Mouse (Mus musculus) MEL (cell line): ENCODE measurements around the gene Actr10. TPM values are rescaled to one million over a fixed set of nuclear protein-coding genes. Genes with fewer than 3 reads are reported as not detected.

Experiments used
- DNase-seq: peaks from one replicate; pipeline ENCODE4 v3.0.0; 2011; ENCODE audit warnings: low read depth, low spot score
- H3K27ac ChIP-seq: 2 replicates; pipeline ENCODE4 v1.5.1; 2012; ENCODE audit warnings: low read depth, mild to moderate bottlenecking, control low read depth, low read length, moderate library complexity; ENCODE audit not compliant: control insufficient read depth
- H3K27me3 ChIP-seq, 2 experiments: fragments of 150-350 bp in 1 of 2; sonication (generic) in 1 of 2; 2 replicates each; pipeline ENCODE4 v1.6.1; 2012; ENCODE audit warnings: low read length in 2 of 2, mild to moderate bottlenecking in 2 of 2, improper control_type of control experiment in 1 of 2, moderate library complexity in 1 of 2; ENCODE audit not compliant: insufficient read depth in 2 of 2, control insufficient read depth in 1 of 2
- H3K36me3 ChIP-seq, 2 experiments: 2 replicates each; pipeline ENCODE4 v1.6.1; 2012 to 2014; ENCODE audit warnings: low read length in 2 of 2, improper control_type of control experiment in 1 of 2, inconsistent platforms in 1 of 2, mild to moderate bottlenecking in 1 of 2; ENCODE audit not compliant: insufficient read depth in 2 of 2, control insufficient read depth in 1 of 2
- H3K4me1 ChIP-seq, 2 experiments: fragments of 150-350 bp in 1 of 2; sonication (generic) in 1 of 2; 2 replicates each; pipeline ENCODE4 v1.6.1; 2012; ENCODE audit warnings: low read length in 2 of 2, improper control_type of control experiment in 1 of 2, mild to moderate bottlenecking in 1 of 2; ENCODE audit not compliant: insufficient read depth in 2 of 2, control insufficient read depth in 1 of 2
- H3K4me3 ChIP-seq, 2 experiments: fragments of 150-350 bp in 1 of 2; sonication (generic) in 1 of 2; 2 replicates each; pipeline ENCODE4 v1.5.1; 2012; ENCODE audit warnings: low read depth in 2 of 2, low read length in 2 of 2, mild to moderate bottlenecking in 2 of 2, moderate library complexity in 2 of 2, control low read depth in 1 of 2, improper control_type of control experiment in 1 of 2; ENCODE audit not compliant: control insufficient read depth in 1 of 2, insufficient read depth in 1 of 2
- H3K79me2 ChIP-seq: 2 replicates; pipeline ENCODE4 v1.6.1; 2012; ENCODE audit warnings: mild to moderate bottlenecking, low read length, moderate library complexity; ENCODE audit not compliant: control insufficient read depth, poor library complexity, insufficient read depth
- H3K9ac ChIP-seq: 2 replicates; pipeline ENCODE4 v1.6.1; 2012; ENCODE audit warnings: low read depth, mild to moderate bottlenecking, control low read depth, low read length, moderate library complexity; ENCODE audit not compliant: control insufficient read depth, poor library complexity, severe bottlenecking
- H3K9me3 ChIP-seq: fragments of 150-350 bp; sonication (generic); replicated peaks from 2 replicates; pipeline ENCODE4 v1.6.1; 2012; ENCODE audit warnings: mild to moderate bottlenecking, low read length, improper control_type of control experiment, moderate library complexity; ENCODE audit not compliant: insufficient read depth
- BHLHE40 ChIP-seq: IDR thresholded peaks from 2 replicates; pipeline ENCODE4 v1.6.1; 2012; ENCODE audit warnings: low read depth, mild to moderate bottlenecking, inconsistent platforms, low read length, improper control_type of control experiment, borderline replicate concordance
- CHD2 ChIP-seq: IDR thresholded peaks from 2 replicates; pipeline ENCODE4 v1.6.1; 2011; ENCODE audit warnings: low read length, improper control_type of control experiment
- CTCF ChIP-seq, 3 experiments: IDR thresholded peaks in 2 of 3; conservative IDR thresholded peaks in 1 of 3; 2 replicates each; pipeline ENCODE4 v1.5.1; 2011 to 2012; ENCODE audit warnings: low read length in 3 of 3, low read depth in 2 of 3, mild to moderate bottlenecking in 2 of 3, improper control_type of control experiment in 1 of 3, inconsistent platforms in 1 of 3, mixed read lengths in 1 of 3, moderate library complexity in 1 of 3; ENCODE audit not compliant: control insufficient read depth in 1 of 3, insufficient read depth in 1 of 3, poor library complexity in 1 of 3, severe bottlenecking in 1 of 3
- E2F4 ChIP-seq: IDR thresholded peaks from 2 replicates; pipeline ENCODE4 v1.6.1; 2011; ENCODE audit warnings: low read depth, low read length, improper control_type of control experiment, borderline replicate concordance
- EP300 ChIP-seq, 2 experiments: IDR thresholded peaks; 2 replicates each; pipeline ENCODE4 v1.6.1; 2011; ENCODE audit warnings: improper control_type of control experiment in 2 of 2, low read length in 2 of 2, low read depth in 1 of 2, mild to moderate bottlenecking in 1 of 2
- ETS1 ChIP-seq: IDR thresholded peaks from 2 replicates; pipeline ENCODE4 v1.6.1; 2012; ENCODE audit warnings: low read depth, mild to moderate bottlenecking, inconsistent platforms, low read length, improper control_type of control experiment, moderate library complexity
- GABPA ChIP-seq: IDR thresholded peaks from 2 replicates; pipeline ENCODE4 v1.6.1; 2012; ENCODE audit warnings: low read depth, mild to moderate bottlenecking, inconsistent platforms, low read length, improper control_type of control experiment, moderate library complexity
- GATA1 ChIP-seq: IDR thresholded peaks from 2 replicates; pipeline ENCODE4 v1.6.1; 2011; ENCODE audit warnings: low read depth, low read length, improper control_type of control experiment
- JUND ChIP-seq: IDR thresholded peaks from 2 replicates; pipeline ENCODE4 v1.6.1; 2011; ENCODE audit warnings: low read depth, mild to moderate bottlenecking, improper control_type of control experiment, low read length
- MAFK ChIP-seq: IDR thresholded peaks from 2 replicates; pipeline ENCODE4 v1.6.1; 2011; ENCODE audit warnings: low read depth, mild to moderate bottlenecking, low read length, improper control_type of control experiment, borderline replicate concordance
- MAX ChIP-seq: IDR thresholded peaks from 2 replicates; pipeline ENCODE4 v1.6.1; 2011; ENCODE audit warnings: low read length, improper control_type of control experiment
- MAZ ChIP-seq: IDR thresholded peaks from 2 replicates; pipeline ENCODE4 v1.6.1; 2012; ENCODE audit warnings: low read depth, mild to moderate bottlenecking, inconsistent platforms, low read length, improper control_type of control experiment
- MEF2A ChIP-seq: IDR thresholded peaks from 2 replicates; pipeline ENCODE4 v1.6.1; 2014; ENCODE audit warnings: low read depth, mild to moderate bottlenecking, inconsistent platforms, low read length, improper control_type of control experiment; ENCODE audit not compliant: poor library complexity, insufficient replicate concordance, severe bottlenecking; ENCODE audit errors: extremely low read depth
- MXI1 ChIP-seq: IDR thresholded peaks from 2 replicates; pipeline ENCODE4 v1.6.1; 2011; ENCODE audit warnings: mild to moderate bottlenecking, low read depth, low read length, improper control_type of control experiment
- MYB ChIP-seq: IDR thresholded peaks from 2 replicates; pipeline ENCODE4 v1.6.1; 2011; ENCODE audit warnings: mild to moderate bottlenecking, low read depth, low read length, improper control_type of control experiment
- NELFE ChIP-seq: IDR thresholded peaks from 2 replicates; pipeline ENCODE4 v1.6.1; 2011; ENCODE audit warnings: low read depth, low read length, improper control_type of control experiment
- NRF1 ChIP-seq: IDR thresholded peaks from 2 replicates; pipeline ENCODE4 v1.6.1; 2014; ENCODE audit warnings: low read depth, mild to moderate bottlenecking, inconsistent platforms, low read length, improper control_type of control experiment, moderate library complexity; ENCODE audit not compliant: poor library complexity, insufficient read depth, severe bottlenecking
- POLR2A ChIP-seq, 2 experiments: IDR thresholded peaks; 2 replicates each; pipeline ENCODE4 v1.6.1; 2011 to 2012; ENCODE audit warnings: low read length in 2 of 2, mild to moderate bottlenecking in 2 of 2, control low read depth in 1 of 2, improper control_type of control experiment in 1 of 2, low read depth in 1 of 2, moderate library complexity in 1 of 2; ENCODE audit not compliant: control insufficient read depth in 1 of 2, insufficient read depth in 1 of 2, poor library complexity in 1 of 2
- POLR2AphosphoS2 ChIP-seq: IDR thresholded peaks from 2 replicates; pipeline ENCODE4 v1.6.1; 2011; ENCODE audit warnings: low read length, improper control_type of control experiment
- POLR2AphosphoS5 ChIP-seq: IDR thresholded peaks from 2 replicates; pipeline ENCODE4 v1.6.1; 2012; ENCODE audit warnings: low read depth, borderline replicate concordance, mild to moderate bottlenecking, inconsistent platforms, low read length, moderate library complexity, mixed read lengths
- RAD21 ChIP-seq: IDR thresholded peaks from 2 replicates; pipeline ENCODE4 v1.6.1; 2011; ENCODE audit warnings: mild to moderate bottlenecking, low read depth, low read length, improper control_type of control experiment
- RCOR1 ChIP-seq: IDR thresholded peaks from 2 replicates; pipeline ENCODE4 v1.6.1; 2012; ENCODE audit warnings: low read depth, mild to moderate bottlenecking, inconsistent platforms, low read length, improper control_type of control experiment
- SIN3A ChIP-seq: IDR thresholded peaks from 2 replicates; pipeline ENCODE4 v1.6.1; 2012; ENCODE audit warnings: low read length, improper control_type of control experiment, inconsistent platforms
- TAL1 ChIP-seq: IDR thresholded peaks from 2 replicates; pipeline ENCODE4 v1.6.1; 2012; ENCODE audit warnings: mild to moderate bottlenecking, inconsistent platforms, low read length, moderate library complexity, mixed read lengths
- TBP ChIP-seq: IDR thresholded peaks from 2 replicates; pipeline ENCODE4 v1.8.0; 2011; ENCODE audit warnings: low read depth, low read length, improper control_type of control experiment
- TCF12 ChIP-seq: IDR thresholded peaks from 2 replicates; pipeline ENCODE4 v1.6.1; 2014; ENCODE audit warnings: low read depth, mild to moderate bottlenecking, inconsistent platforms, low read length, improper control_type of control experiment, moderate library complexity
- UBTF ChIP-seq: IDR thresholded peaks from 2 replicates; pipeline ENCODE4 v1.6.1; 2012; ENCODE audit warnings: low read depth, mild to moderate bottlenecking, inconsistent platforms, low read length, improper control_type of control experiment, moderate library complexity, borderline replicate concordance; ENCODE audit not compliant: insufficient read depth
- USF1 ChIP-seq: IDR thresholded peaks from 2 replicates; pipeline ENCODE4 v1.6.1; 2014; ENCODE audit warnings: low read depth, mild to moderate bottlenecking, inconsistent platforms, low read length, improper control_type of control experiment, moderate library complexity
- USF2 ChIP-seq, 2 experiments: IDR thresholded peaks; 2 replicates each; pipeline ENCODE4 v1.6.1; 2011 to 2012; ENCODE audit warnings: improper control_type of control experiment in 2 of 2, low read length in 2 of 2, borderline replicate concordance in 1 of 2, inconsistent platforms in 1 of 2, low read depth in 1 of 2, mild to moderate bottlenecking in 1 of 2; ENCODE audit not compliant: insufficient read depth in 1 of 2
- ZC3H11A ChIP-seq: IDR thresholded peaks from 2 replicates; pipeline ENCODE4 v1.6.1; 2012; ENCODE audit warnings: low read depth, mild to moderate bottlenecking, inconsistent platforms, low read length, improper control_type of control experiment
- ZKSCAN1 ChIP-seq: IDR thresholded peaks from 2 replicates; pipeline ENCODE4 v1.6.1; 2012; ENCODE audit warnings: low read depth, mild to moderate bottlenecking, inconsistent platforms, low read length, improper control_type of control experiment, moderate library complexity
- ZMIZ1 ChIP-seq: IDR thresholded peaks from 2 replicates; pipeline ENCODE4 v1.6.1; 2012; ENCODE audit warnings: low read depth, mild to moderate bottlenecking, inconsistent platforms, low read length, improper control_type of control experiment, moderate library complexity
- ZNF384 ChIP-seq: IDR thresholded peaks from 2 replicates; pipeline ENCODE4 v1.6.1; 2012; ENCODE audit warnings: low read depth, mild to moderate bottlenecking, inconsistent platforms, low read length, improper control_type of control experiment
- polyA plus RNA-seq, 2 experiments: library from polyadenylated mRNA; stranded (reverse) in 1 of 2; unstranded in 1 of 2; fragments of >175 nt in 1 of 2; fragments of >200 nt in 1 of 2; gene quantifications; 2 replicates each; pipeline versions ENCODE4 v1.2.1 to v1.2.4; 2012; ENCODE audit warnings: low replicate concordance in 2 of 2, low read depth in 1 of 2; ENCODE audit not compliant: insufficient read length in 2 of 2, insufficient read depth in 1 of 2, missing spikeins in 1 of 2
- total RNA-seq: library from RNA; depleted of rRNA; stranded (reverse); fragments of 300-350 nt; gene quantifications from 2 replicates; pipeline ENCODE4 v1.2.3, GENCODE M21; 2012

Gene Actr10
- total and polyA plus RNA-seq, 3 experiments = 78.7 to 109 TPM; not detected in 1

- TF ChIP-seq ETS1 = no peak; the same call in 1 of the 2 replicates
- no peak for TF ChIP-seq GATA1
- no peak for TF ChIP-seq ZNF384
Measured at GRCm38 (mm10) chr12:70968141-70968790, 30.6 kb downstream of the Actr10 start (continued).

DNA sequence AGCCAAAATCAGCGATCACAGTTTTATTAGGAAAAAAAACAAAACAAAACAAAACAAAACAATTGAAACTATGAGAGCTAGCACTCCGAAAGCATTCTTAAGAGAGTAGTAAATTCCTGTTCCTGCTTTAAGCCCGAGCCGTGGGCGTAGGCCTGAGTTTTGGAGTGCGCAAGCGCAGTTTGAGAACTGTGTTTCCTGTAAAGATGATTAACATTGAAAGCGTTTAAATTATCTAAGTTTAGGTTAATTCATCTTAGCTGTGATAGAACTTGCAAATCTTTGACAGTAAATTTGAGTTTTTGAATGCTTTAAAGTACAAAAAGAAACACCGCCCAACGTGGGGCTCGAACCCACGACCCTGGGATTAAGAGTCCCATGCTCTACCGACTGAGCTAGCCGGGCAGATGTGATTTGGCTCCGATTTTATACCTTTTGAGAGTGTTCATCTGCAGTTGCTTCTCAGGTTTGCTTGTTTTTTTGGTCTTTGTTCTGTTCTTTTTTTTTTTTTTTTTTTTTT is 31.2 kb downstream of the Actr10 start:
- Histone ChIP-seq H3K36me3 (peaks cover 0 to 6% of the 10 kb centered on the region in 2 experiments; a peak in 2 of 4 replicates), H3K79me2 (no peaks in the 10 kb centered on the region; the same call in 1 of the 2 replicates), H3K9ac (peak overlapping the region; percentile 80), H3K27me3 (no peaks in the 10 kb centered on the region), H3K27ac (peak overlapping the region; percentile 92), H3K4me3 (peak overlapping the region; percentile 57 to 80), H3K4me1 (peaks cover 0 to 4% of the 10 kb centered on the region in 2 experiments; a peak in 2 of 4 replicates), H3K9me3 (no peaks in the 10 kb centered on the region)
- peak; percentile 93 for DNase-seq
- no peak for TF ChIP-seq POLR2AphosphoS5
- no peak for TF ChIP-seq POLR2AphosphoS2
- no peak; the same call in 1 of the 2 replicates for TF ChIP-seq ETS1
- peak; percentile 70 for TF ChIP-seq NRF1
- peak; percentile 40; the same call in 1 of the 2 replicates for TF ChIP-seq GATA1
- TF ChIP-seq MYB = no peak
- peak; percentile 96 for TF ChIP-seq ZNF384
- no peak for TF ChIP-seq UBTF
- TF ChIP-seq RCOR1 = no peak
- TF ChIP-seq TBP = peak; percentile 100
- TF ChIP-seq ZKSCAN1 = no peak
- no peak for TF ChIP-seq ZMIZ1
- TF ChIP-seq TAL1 = no peak
- TF ChIP-seq CTCF (IDR thresholded peaks at IDR 0.05 in 2 of 3, conservative IDR thresholded peaks at IDR 0.05 in 1 of 3; ENCODE audit: control insufficient read depth in 1 of 3, insufficient read depth in 1 of 3, low read depth in 2 of 3, low read length in 3 of 3, poor library complexity in 1 of 3, severe bottlenecking in 1 of 3) = no peak
- TF ChIP-seq JUND = no peak
- TF ChIP-seq MAZ = no peak
- no peak for TF ChIP-seq MXI1
- TF ChIP-seq POLR2A (IDR thresholded peaks at IDR 0.05; ENCODE audit: control insufficient read depth in 1 of 2, insufficient read depth in 1 of 2, low read depth in 1 of 2, low read length in 2 of 2, poor library complexity in 1 of 2) = peak in 1 of 2 experiments; percentile 73; a peak in 1 of 4 replicates
- TF ChIP-seq SIN3A = peak; percentile 59
- 0 out of 2 replicates have a peak, but pooled peaks have one; percentile 25 for TF ChIP-seq TCF12
- TF ChIP-seq USF2 (IDR thresholded peaks at IDR 0.05; ENCODE audit: borderline replicate concordance in 1 of 2, insufficient read depth in 1 of 2, low read depth in 1 of 2, low read length in 2 of 2) = no peak
- no peak for TF ChIP-seq CHD2
- TF ChIP-seq USF1 = no peak
- no peak for TF ChIP-seq MAX
- TF ChIP-seq EP300 (IDR thresholded peaks at IDR 0.05; ENCODE audit: low read depth in 1 of 2, low read length in 2 of 2) = no peak
- TF ChIP-seq BHLHE40 = no peak
- no peak for TF ChIP-seq GABPA
- no peak for TF ChIP-seq ZC3H11A
- TF ChIP-seq MEF2A = no peak
- peak; percentile 99 for TF ChIP-seq MAFK
- no peak; the same call in 1 of the 2 replicates for TF ChIP-seq NELFE
- no peak for TF ChIP-seq RAD21
- TF ChIP-seq E2F4 = 0 out of 2 replicates have a peak, but pooled peaks have one; percentile 22
